Mouse (Mus musculus) MN1 (cell line): ENCODE data around the gene Mtf1.

Source experiments
- DNase-seq: peaks from one replicate; pipeline ENCODE4 v3.0.0-alpha.2; 2016; ENCODE audit warnings: low spot score

The Mtf1 gene

DNA sequence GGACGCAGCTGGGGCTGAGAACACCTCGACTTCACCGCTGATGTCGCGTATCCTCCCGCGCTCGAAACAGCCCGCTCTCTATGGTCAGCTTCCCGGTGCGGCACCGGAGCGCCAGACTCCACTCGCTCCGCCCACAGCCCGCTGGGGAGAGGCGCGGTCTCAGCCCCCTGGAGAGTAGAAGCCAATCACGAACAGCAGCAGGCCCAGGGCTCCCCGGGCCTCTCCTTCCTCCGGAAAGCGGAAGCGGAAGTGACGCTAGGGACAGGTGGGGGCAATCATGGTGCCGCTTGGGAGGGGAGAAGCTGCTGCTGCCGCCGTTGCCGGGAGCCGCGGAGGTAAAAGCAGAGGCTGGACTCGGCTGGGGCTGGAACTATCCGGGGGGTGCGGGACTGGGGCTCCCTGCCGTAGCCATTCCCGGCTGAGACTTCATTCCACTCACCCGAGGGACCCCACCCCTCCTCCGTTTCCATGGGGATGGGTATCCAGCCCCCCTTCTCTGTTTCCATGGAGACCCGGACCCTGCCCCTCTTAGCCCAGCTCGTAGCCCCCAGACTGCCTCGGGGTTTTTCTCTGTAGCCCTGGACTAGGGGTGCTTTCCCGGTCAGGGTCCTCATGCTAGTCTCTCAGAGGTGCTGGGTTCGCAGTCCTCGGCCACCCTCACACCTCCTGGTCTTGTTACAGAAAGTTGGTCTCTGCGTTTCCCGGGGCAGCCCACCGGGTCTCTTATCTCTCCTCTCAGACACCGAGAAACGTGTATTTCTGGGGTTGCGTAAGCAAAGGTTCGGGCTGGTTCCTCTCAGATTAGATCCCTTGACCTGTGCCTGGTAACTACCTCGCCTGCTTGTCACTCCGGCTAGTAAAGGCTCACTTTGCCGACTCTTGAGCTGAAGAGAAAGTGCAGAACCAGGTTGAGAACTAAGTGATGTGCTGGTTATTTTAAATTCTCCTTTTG lies 681 bp downstream of the Mtf1 start:
- DNase-seq = peak; percentile 93

- DNase-seq = no peak
Measured at GRCm38 (mm10) chr4:124803406-124803805, 1.5 kb downstream of the Mtf1 start.

DNA sequence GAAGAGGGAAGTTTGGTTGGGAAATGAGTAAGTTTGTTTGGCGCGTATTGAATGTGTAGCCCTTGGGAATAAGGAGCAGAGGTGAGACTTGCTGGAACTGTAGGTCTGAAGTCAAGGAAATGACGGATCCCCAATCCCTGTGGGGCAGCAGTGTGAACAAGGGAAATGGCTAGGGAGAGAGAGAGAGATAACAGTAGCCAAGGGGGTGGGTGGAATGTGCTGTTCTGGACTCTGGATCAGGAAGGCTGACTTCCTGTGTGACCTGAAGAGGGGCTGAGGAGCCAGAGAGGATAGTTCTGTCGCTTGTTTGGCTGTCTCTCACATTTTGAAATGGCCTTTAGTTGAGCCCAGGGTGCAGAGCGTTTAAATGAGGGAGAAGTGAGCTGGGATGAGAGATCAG lies 6.6 kb downstream of the Mtf1 start:
- DNase-seq = no peak

DNA sequence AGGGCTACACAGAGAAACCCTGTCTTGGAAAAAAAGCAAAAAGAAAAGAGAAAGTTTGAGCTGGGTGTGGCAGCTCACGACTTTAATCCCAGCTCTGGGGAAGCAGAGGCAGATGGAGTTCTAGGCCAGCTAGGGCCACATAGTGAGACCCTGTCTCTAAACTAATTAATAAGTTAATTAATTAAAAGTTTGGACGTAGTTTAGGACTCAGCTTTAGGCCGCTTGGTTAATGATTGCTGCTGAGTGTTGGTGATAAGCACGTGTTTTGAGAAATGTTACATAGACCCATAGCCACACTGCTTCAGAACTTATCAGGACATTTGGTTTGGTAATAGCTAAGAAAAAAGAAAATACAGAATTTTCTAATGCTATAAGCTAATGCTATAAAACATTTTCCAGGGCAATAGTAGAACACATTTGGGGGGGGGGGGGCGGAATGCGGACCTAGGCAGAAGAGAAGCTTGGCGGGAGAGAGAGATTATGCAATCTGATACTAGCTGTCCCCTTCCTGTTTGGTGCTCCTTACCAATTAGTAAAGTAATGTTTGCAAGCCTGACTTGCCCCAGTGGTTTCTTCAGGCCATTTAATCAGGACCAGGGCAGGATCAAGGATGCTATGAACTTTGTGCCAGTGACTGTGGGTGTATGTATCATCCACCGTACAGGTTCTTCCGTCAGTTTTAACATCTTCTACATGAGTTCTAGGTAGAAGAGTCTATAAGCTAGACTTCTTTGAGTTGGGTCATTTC lies 7.4 kb downstream of the Mtf1 start:
- no peak for DNase-seq

DNA sequence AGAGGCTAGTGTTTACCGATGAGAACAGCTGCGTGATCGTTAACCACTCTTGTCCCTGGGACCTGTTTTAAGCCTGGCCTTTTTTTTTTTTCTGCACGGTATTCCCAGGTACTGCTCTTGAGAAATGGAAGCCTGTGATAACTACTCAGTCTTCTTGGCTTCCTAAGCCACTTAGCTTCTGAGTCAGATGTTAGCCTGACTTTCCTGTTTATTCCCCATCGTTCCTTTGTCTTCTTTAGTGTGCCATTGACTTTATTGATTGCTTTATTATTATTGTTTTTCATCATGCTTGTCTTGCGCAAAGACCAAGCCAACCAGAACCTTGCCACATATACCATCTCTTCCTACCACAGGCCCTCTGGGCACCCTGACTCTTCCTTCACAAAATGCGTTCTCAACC lies 8.2 kb downstream of the Mtf1 start:
- no peak for DNase-seq

DNA sequence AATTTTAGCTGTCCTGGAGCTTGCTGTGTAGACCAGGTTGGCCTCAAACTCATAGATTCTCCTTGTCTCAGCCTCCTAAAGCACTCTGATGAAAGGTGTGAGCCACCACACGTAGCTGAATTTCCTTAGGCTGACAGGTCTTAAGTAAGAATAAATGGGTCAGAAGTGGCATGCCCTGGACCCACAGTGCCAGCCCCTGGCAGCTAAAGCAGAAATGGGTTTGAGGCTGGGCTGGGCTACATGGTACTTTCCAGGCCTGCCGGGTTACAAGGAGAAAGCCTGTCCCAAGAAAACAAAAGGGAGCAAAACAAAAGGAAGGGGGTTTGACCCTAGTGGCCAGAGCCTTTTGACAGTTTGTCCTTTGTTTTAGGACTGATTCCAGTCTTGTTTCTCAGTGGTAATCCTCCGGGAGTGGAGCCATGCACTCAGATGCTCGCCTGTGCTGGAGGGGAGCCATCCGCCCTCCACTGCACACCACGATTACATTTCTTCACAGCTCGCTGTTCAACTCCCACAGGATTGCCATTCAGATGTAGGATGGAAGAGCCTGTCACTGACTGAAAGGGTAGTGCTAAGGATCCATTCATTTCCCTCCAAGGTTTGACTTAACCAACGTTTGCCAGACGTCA lies 9.6 kb downstream of the Mtf1 start:
- DNase-seq = no peak

- no peak for DNase-seq
Measured at GRCm38 (mm10) chr4:124815901-124816300, 14.0 kb downstream of the Mtf1 start.

DNA sequence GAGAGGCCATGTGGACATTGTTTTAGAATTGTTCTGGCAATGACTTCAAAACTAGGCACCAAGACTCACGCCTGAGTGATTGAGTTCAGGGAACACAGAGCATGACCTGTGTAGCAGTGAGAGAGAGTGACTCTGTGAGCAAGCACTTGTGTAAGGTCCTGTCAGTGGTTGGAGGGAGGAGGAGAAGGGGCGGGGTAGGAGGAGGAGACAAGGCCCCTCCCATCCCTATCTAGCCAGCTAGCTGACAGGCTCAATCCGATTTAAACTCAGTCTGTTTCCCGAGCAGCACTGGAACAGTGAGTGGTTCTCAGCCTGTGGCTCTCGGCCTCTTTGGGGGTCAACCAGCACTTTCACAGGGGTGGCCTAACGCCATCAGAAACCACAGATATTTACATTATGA lies 15.9 kb downstream of the Mtf1 start:
- peak; percentile 64 for DNase-seq

DNA sequence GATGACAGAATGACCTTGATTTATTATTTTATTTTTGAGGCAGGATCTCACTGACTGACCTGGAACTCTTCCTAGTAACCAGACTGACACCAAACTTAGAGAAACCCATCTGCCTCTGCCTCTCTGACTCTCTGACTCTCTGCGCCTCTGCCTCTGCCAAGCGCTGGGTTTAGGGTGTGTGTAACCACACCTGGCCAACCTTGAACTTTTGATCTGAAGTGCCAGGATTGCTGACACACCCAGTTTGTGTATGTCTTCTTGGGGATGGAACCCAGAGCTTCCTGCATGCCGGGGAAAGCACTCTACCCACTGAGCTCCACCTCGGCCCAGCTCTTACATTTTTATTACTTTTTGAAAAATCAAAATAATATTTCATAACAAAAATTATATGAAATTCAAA lies 16.9 kb downstream of the Mtf1 start:
- no peak for DNase-seq

DNA sequence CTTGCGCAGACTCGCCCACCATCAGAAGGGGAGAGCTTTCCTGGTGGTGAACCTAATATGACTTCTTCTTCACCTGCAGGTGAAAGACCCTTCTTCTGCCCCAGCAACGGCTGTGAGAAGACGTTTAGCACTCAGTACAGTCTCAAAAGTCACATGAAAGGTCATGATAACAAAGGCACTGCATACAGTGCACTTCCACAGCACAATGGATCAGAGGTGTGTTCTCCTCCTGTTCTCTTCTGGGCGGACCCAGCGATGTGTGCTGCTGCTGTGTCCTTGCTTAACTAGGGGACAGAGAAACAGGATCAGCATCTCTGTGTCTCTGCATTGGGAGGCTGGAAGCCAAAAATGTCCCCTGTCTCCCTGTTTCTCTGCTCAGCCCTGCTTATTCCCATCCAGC lies 23.1 kb downstream of the Mtf1 start:
- no peak for DNase-seq

GRCm38 (mm10) chr4:124825371-124825965 lies 23.6 kb downstream of the Mtf1 start:
- DNase-seq = no peak

GRCm38 (mm10) chr4:124829671-124830070 lies 27.8 kb downstream of the Mtf1 start:
- DNase-seq = no peak

DNA sequence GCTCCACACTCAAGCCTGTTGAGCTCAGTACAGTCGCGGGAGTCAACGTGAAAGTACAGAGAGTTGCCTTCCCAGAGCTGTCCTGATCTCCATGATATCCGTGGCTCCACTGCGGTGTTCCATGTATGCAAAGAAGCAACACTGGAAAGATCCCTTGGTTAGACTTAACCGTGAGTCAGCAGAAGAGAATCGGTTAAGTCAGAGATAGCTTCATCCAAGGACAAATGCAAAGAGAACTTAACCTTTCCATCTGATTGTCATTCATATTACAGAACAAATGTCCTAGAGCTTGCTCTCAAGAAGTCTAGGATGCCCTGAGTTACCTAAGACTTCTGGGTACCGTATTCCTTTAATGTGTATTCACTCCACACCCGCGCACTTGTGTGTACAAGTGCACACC lies 30.9 kb downstream of the Mtf1 start:
- DNase-seq = no peak

GRCm38 (mm10) chr4:124838035-124838700 lies 36.3 kb downstream of the Mtf1 start:
- DNase-seq = no peak

DNA sequence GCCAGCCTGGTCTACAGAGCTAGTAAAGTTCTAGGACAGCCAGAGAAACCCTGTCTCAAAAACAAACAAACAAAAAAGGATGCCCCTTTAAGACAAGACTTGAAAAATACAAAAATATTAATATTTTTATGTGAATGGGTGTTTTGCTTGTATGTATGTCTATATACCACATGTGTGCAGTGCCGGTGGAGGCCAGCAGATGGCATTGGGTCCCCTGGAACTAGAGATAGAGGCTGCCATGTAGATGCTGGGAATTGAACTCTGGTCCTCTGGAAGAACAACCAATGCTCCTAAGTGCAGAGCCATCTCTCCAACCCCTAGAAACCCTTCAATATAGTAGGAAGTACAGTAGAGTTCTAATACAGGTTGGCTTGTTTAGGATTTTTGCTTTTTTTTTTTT lies 39.1 kb downstream of the Mtf1 start:
- no peak for DNase-seq

GRCm38 (mm10) chr4:124843493-124843892 lies 41.6 kb downstream of the Mtf1 start:
- DNase-seq = peak; percentile 34

DNA sequence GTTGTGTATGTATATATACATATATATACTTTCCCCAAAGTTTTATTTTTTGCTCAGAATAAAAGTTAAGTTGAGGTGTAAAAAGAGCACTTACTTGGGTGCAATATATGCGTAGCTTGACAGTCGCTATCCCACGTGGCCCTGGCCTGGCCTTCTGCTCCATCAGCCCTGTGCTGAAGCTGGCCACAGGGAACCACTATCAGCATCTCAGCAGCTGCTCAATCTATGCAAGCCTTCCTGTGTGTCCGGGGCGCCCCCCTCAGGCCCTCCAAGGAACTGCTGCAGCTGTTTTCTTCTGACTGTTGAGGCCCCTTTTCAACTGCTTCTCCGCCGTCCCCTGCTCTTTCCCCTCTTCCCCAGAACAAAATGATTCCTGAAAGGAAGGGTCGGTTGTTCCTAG lies 45.7 kb downstream of the Mtf1 start:
- DNase-seq = peak; percentile 82

DNA sequence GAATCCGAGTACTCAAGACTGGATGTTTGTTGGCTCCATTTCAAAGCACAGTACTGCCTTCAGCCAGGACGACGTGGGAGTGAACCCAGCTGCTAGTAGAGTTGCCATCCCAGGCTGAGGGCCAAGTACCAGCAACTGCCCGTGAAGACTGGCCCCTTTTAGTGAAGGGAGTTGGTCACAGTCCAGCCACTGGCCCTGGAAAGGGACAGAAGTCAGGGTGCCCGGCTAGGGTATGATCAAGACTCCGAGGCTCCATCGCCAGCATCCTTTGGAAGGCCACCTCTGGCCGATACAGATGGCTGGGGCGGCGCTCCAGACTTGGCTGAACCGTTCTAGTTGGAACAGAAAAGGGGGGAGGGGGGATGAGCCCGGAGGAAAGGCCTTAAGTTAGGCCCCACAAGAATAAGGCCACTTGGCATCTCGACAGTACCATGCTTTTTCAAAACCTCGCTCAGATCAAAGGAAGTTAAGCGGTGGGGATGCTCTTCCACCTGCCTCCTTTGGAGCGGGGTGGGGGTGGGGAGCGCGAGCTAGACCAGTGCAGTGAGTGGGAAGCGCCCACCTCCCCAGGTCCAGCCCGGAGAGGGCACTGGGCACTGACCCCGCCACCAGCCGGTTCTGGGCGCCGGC lies 47.8 kb downstream of the Mtf1 start:
- DNase-seq = peak; percentile 74

- DNase-seq = peak; percentile 92
Measured at GRCm38 (mm10) chr4:124850261-124850913, 48.5 kb downstream of the Mtf1 start, which contains the start of gene Yrdc. Gene Yrdc (plus strand): TSS chr4:124850679.

DNA sequence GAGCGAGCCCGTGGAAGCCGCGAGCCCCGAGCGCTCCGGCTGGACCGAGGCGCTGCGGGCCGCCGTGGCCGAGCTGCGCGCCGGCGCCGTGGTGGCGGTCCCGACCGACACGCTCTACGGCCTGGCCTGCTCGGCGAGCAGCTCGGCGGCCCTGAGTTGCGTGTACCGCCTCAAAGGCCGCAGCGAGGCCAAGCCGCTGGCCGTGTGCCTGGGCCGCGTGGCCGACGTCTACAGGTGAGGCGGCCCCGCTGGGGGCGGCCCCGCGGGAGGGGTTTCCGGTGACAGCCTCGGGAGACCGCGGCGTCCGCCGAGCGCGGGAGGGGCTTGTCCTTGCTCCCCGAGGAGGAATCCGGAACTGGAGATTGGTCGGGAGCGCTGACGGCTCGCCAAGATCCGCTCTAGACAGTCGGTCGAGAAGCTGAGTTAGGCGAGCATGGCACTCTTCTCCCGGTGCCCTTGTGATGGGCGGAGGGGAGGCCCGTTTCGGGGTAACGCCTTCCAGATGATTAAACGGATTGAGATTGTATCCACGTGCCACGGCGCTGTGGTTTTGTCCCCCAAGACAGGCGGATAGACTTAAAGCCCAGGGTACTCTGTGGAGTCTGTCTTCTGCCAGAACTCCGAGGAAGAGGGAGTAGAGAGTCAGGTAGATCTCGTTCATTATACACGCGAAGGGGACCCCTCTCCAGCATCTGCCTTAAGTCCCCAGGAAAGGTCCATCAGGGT lies 49.2 kb downstream of the Mtf1 start, which contains the start of gene 1110065P20Rik:
Gene 1110065P20Rik (minus strand): TSS at position 264 of the 726 bp plus-strand sequence.
- peak; percentile 73 for DNase-seq
